Mouse (Mus musculus): ENCODE results near the gene Gm10647. TPM values are rescaled to one million over a fixed set of nuclear protein-coding genes. Genes with fewer than 3 reads are reported as not detected.
"Not testable (repeated sequence)": the region's sequence is repeated elsewhere in the genome, so short reads cannot be mapped to it uniquely, and the experiment has no call there.

Gene Gm10647
- total and polyA plus RNA-seq, 3 experiments, result not detected

GRCm38 (mm10) chr9:66770701-66771100 lies 26.1 kb upstream of the Gm10647 start:
- Histone ChIP-seq H3K27me3 (ENCODE audit: control insufficient read depth in 1 of 2, insufficient read depth in 2 of 2, low read length in 2 of 2) (peaks cover 3 to 7% of the 10 kb centered on the region in 2 experiments; a peak in 3 of 4 replicates), H3K79me2 (ENCODE audit: control insufficient read depth, insufficient read depth, low read length, poor library complexity) (no peaks in the 10 kb centered on the region), H3K9me3 (replicated peaks; ENCODE audit: insufficient read depth, low read length) (no peaks in the 10 kb centered on the region), H3K36me3 (ENCODE audit: control insufficient read depth in 1 of 2, insufficient read depth in 2 of 2, low read length in 2 of 2) (no peaks in the 10 kb centered on the region), H3K9ac (ENCODE audit: control insufficient read depth, low read depth, low read length, poor library complexity, severe bottlenecking) (no peak overlapping the region), H3K4me3 (ENCODE audit: control insufficient read depth in 1 of 2, insufficient read depth in 1 of 2, low read depth in 2 of 2, low read length in 2 of 2) (no peak overlapping the region), H3K4me1 (ENCODE audit: control insufficient read depth in 1 of 2, insufficient read depth in 2 of 2, low read length in 2 of 2) (no peaks in the 10 kb centered on the region), H3K27ac (ENCODE audit: control insufficient read depth, low read depth, low read length) (no peak overlapping the region)
- no peak for DNase-seq (ENCODE audit: low read depth, low spot score)
- TF ChIP-seq MEF2A (IDR thresholded peaks at IDR 0.05; ENCODE audit: extremely low read depth, insufficient replicate concordance, low read depth, low read length, poor library complexity, severe bottlenecking) (no peak), HCFC1 (IDR thresholded peaks at IDR 0.05; ENCODE audit: low read depth, low read length) (no peak), TCF12 (IDR thresholded peaks at IDR 0.05; ENCODE audit: low read depth, low read length) (no peak), RAD21 (IDR thresholded peaks at IDR 0.05; ENCODE audit: low read depth, low read length) (no peak), SIN3A (IDR thresholded peaks at IDR 0.05; ENCODE audit: low read length) (no peak)

DNA sequence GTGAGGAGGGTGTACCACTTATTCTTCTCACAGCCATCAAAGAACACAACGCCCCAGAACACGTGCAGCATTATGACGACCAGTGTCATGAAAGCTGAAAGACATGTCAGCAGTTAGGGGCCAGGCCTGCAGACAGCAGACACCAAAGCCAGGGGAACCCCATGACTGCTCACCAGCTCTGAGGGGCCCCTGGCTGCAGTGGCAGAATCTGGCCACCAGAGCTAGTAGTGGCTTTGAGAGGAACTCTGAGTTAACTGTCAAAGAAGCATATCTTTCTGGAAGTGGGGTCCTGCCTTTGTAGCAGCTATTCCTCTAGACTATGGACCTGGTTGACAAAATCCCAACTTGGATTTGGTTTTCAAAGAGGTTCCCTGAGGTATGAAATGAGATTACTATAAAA lies 12.3 kb upstream of the Gm10647 start:
- not testable (repeated sequence) for H3K9ac ChIP-seq (ENCODE audit: control insufficient read depth, low read depth, low read length, poor library complexity, severe bottlenecking); H3K36me3 ChIP-seq (ENCODE audit: control insufficient read depth in 1 of 2, insufficient read depth in 2 of 2, low read length in 2 of 2); H3K4me1 ChIP-seq (ENCODE audit: control insufficient read depth in 1 of 2, insufficient read depth in 2 of 2, low read length in 2 of 2); H3K79me2 ChIP-seq (ENCODE audit: control insufficient read depth, insufficient read depth, low read length, poor library complexity); H3K4me3 ChIP-seq (ENCODE audit: control insufficient read depth in 1 of 2, insufficient read depth in 1 of 2, low read depth in 2 of 2, low read length in 2 of 2); H3K27me3 ChIP-seq (ENCODE audit: control insufficient read depth in 1 of 2, insufficient read depth in 2 of 2, low read length in 2 of 2); H3K9me3 ChIP-seq (replicated peaks; ENCODE audit: insufficient read depth, low read length); H3K27ac ChIP-seq (ENCODE audit: control insufficient read depth, low read depth, low read length)
- peak; percentile 34 for DNase-seq (ENCODE audit: low read depth, low spot score)
- TF ChIP-seq CTCF (IDR thresholded peaks at IDR 0.05 in 2 of 3, conservative IDR thresholded peaks at IDR 0.05 in 1 of 3; ENCODE audit: control insufficient read depth in 1 of 3, insufficient read depth in 1 of 3, low read depth in 2 of 3, low read length in 3 of 3, poor library complexity in 1 of 3, severe bottlenecking in 1 of 3), result peak; percentile 30 to 40 (median 31); a peak in 5 of 6 replicates
- peak; percentile 6; the same call in 1 of the 2 replicates for TF ChIP-seq RAD21 (IDR thresholded peaks at IDR 0.05; ENCODE audit: low read depth, low read length)
- peak; percentile 36 for TF ChIP-seq SMC3 (IDR thresholded peaks at IDR 0.05; ENCODE audit: low read depth, low read length)

DNA sequence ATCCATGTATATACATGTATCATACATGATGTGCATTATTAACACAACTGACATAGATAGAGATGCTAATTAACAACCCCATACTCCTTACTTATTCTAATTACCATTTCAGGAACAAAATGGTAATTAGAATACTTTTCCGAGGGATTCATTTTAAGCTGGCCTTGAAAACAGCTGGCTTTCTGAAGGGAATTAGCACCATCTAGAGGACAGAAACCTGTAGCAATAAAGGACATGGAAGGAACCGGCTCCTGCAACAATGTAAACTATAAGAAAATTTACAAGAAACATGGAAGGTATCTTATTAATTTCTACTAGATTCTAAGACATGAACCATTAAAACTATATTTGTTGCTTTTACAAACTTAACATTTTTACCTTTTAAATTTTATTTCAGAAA lies 9.0 kb upstream of the Gm10647 start:
- Histone ChIP-seq H3K9ac (ENCODE audit: control insufficient read depth, low read depth, low read length, poor library complexity, severe bottlenecking) (no peak overlapping the region), H3K36me3 (ENCODE audit: control insufficient read depth in 1 of 2, insufficient read depth in 2 of 2, low read length in 2 of 2) (no peaks in the 10 kb centered on the region), H3K79me2 (ENCODE audit: control insufficient read depth, insufficient read depth, low read length, poor library complexity) (no peaks in the 10 kb centered on the region), H3K27ac (ENCODE audit: control insufficient read depth, low read depth, low read length) (no peak overlapping the region), H3K4me1 (ENCODE audit: control insufficient read depth in 1 of 2, insufficient read depth in 2 of 2, low read length in 2 of 2) (no peaks in the 10 kb centered on the region), H3K27me3 (ENCODE audit: control insufficient read depth in 1 of 2, insufficient read depth in 2 of 2, low read length in 2 of 2) (peaks cover 0 to 5% of the 10 kb centered on the region in 2 experiments; a peak in 2 of 4 replicates), H3K4me3 (ENCODE audit: control insufficient read depth in 1 of 2, insufficient read depth in 1 of 2, low read depth in 2 of 2, low read length in 2 of 2) (no peak overlapping the region), H3K9me3 (replicated peaks; ENCODE audit: insufficient read depth, low read length) (no peaks in the 10 kb centered on the region)
- TF ChIP-seq CTCF (IDR thresholded peaks at IDR 0.05 in 2 of 3, conservative IDR thresholded peaks at IDR 0.05 in 1 of 3; ENCODE audit: control insufficient read depth in 1 of 3, insufficient read depth in 1 of 3, low read depth in 2 of 3, low read length in 3 of 3, poor library complexity in 1 of 3, severe bottlenecking in 1 of 3) (peak in 2 of 3 experiments; percentile 38 to 83; a peak in 4 of 6 replicates), SMC3 (IDR thresholded peaks at IDR 0.05; ENCODE audit: low read depth, low read length) (peak; percentile 81), MYC (IDR thresholded peaks at IDR 0.05; ENCODE audit: low read depth, low read length) (no peak), TCF12 (IDR thresholded peaks at IDR 0.05; ENCODE audit: low read depth, low read length) (no peak), ZC3H11A (IDR thresholded peaks at IDR 0.05; ENCODE audit: low read depth, low read length) (peak; percentile 80), SIN3A (IDR thresholded peaks at IDR 0.05; ENCODE audit: low read length) (no peak), NRF1 (IDR thresholded peaks at IDR 0.05; ENCODE audit: insufficient read depth, low read depth, low read length, poor library complexity, severe bottlenecking) (no peak), RAD21 (IDR thresholded peaks at IDR 0.05; ENCODE audit: low read depth, low read length) (peak; percentile 92), MAFK (IDR thresholded peaks at IDR 0.05; ENCODE audit: borderline replicate concordance, low read depth, low read length) (no peak)
- DNase-seq (ENCODE audit: low read depth, low spot score), result peak; percentile 62

Data from MEL (cell line).